Mouse (Mus musculus) lung, adult 2 months (tissue): ENCODE measurements around the gene Wfdc10.

Experiments used
- CTCF ChIP-seq: fragments of 200-500 bp; IDR thresholded peaks from 2 replicates; pipeline ENCODE4 v1.5.1; 2011; ENCODE audit warnings: mild to moderate bottlenecking, low read length, control low read depth; ENCODE audit not compliant: insufficient read depth
- POLR2A ChIP-seq: fragments of 200-500 bp; IDR thresholded peaks from 2 replicates; pipeline ENCODE4 v1.6.1; 2011; ENCODE audit warnings: low read depth, mild to moderate bottlenecking, control low read depth, low read length, borderline replicate concordance; ENCODE audit errors: extremely low read depth

DNA sequence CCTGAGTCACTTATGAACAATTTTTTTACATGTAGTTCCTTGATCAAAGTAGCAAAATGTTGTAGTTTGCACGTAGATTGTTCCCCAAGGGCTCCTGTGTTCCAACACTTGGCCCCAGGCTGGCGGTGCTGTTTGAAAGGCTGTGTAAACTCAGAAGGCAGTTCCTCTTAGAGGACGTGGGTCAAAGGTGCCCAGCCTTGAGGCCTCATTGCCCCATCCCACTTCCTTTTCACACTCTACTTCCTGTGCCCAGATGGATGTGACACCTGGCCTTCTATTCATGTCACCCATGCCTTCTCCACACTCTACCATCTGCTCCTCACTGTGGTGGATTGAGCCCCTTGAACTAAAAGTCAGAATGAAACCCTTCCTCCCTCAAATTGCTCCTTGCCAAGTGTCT, 24.1 kb downstream of the Wfdc10 start:
- TF ChIP-seq CTCF = no peak
- TF ChIP-seq POLR2A = no peak
